Mouse (Mus musculus): Measurements from ENCODE around the gene Ppp4r1.

DNA sequence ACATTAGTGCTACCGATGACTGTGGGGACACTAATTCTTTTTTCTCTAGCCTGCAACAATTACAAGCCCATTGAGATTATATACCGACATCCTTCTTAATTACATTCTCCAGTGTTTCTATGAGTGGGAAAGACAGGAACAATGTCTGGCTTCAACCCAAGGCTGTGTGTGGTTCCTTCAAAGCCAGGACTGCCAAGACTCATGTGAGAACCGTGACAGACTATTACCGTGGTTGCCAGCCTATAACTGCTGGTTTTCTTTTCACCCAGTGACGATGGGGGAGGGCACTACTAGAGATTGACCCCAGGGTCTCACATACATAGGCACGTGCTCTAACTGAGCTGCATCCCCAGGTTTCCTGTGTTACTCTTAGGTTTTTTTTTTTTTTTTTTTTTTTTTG lies 25.2 kb upstream of the Ppp4r1 start:
- no peak for TF ChIP-seq CTCF (IDR thresholded peaks at IDR 0.05)
- TF ChIP-seq POLR2A (IDR thresholded peaks at IDR 0.05; ENCODE audit: insufficient read depth, low read depth, low read length) = no peak
- TF ChIP-seq EP300 (IDR thresholded peaks at IDR 0.05; ENCODE audit: insufficient read depth, low read depth, low read length) = no peak

Data from heart, adult 2 months (tissue).